9 mouse cellular contexts compared by ENCODE assay signal in the genomic region with DNA sequence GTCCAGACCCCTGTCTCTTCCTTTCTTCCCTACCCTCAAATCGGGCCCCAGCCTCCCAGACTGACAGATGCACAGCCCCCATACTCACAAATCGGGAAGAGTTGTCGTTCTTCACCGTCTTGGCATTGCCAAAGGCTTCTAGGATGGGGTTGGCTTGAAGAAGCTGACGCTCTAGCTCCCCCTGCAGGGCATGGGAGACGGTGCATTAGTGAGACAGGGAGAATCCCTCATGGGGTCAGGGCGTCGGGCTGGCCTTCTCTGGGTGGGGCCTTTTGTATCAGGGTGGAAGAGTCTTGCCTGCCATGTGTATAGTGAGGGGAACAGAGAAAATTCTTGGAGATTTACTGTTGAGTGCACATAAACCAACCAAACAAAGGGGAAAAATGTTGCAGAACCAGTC. TPM values are rescaled to one million over a fixed set of nuclear protein-coding genes. Genes with fewer than 3 reads are reported as not detected.
DNase-seq lines count a peak whose midpoint lies in the region; ATAC-seq and TF ChIP-seq lines count a peak whose summit lies in the region.
"Had no signal": no experiment of that assay in that cellular context is flagged by ENCODE, and none has a peak within 500 bp of the region (broad histone marks: within the 10 kb centered on the region; RNA-seq: fewer than 3 reads in every experiment).

No protein-coding gene starts in this region.

- TF ChIP-seq CTCF in left cerebral cortex, adult 2 months (IDR thresholded peaks at IDR 0.05): peak; percentile 77
- TF ChIP-seq CTCF in G1E (IDR thresholded peaks at IDR 0.05; ENCODE audit: low read depth, low read length): peak; percentile 79

- H3K9me3 ChIP-seq in G1E (replicated peaks): no peaks in the 10 kb centered on the region
- no peaks in the 10 kb centered on the region for H3K9me3 ChIP-seq in embryonic facial prominence, embryonic 10.5 days
- no peaks in the 10 kb centered on the region for H3K9me3 ChIP-seq in limb, embryonic 10.5 days (replicated peaks)
- H3K9me3 ChIP-seq: hindbrain, embryonic 15.5 days had no signal

- no peak for ATAC-seq in G1E (ENCODE audit: extremely low read depth, insufficient number of reproducible peaks, low FRiP score, poor library complexity, severe bottlenecking)

- peaks cover 2% of the 10 kb centered on the region; the same call in 1 of the 2 replicates for H3K27me3 ChIP-seq in G1E (ENCODE audit: insufficient read depth, low read length)
- H3K27me3 ChIP-seq in embryonic facial prominence, embryonic 10.5 days (replicated peaks; ENCODE audit: low read depth, poor library complexity, severe bottlenecking): no peaks in the 10 kb centered on the region
- no peaks in the 10 kb centered on the region for H3K27me3 ChIP-seq in limb, embryonic 10.5 days (ENCODE audit: low read depth, poor library complexity, severe bottlenecking)
- H3K27me3 ChIP-seq: hindbrain, embryonic 15.5 days had no signal

- no peak for DNase-seq in left cerebral cortex, adult 2 months (ENCODE audit: extremely low spot score in 1 of 2, low spot score in 2 of 2)
- no peak for DNase-seq in left cerebral cortex, postnatal 36 days (ENCODE audit: low spot score in 2 of 2)
- DNase-seq in G1E (ENCODE audit: low spot score): peak; percentile 50
- peak; percentile 23 for DNase-seq in adrenal gland, adult 8-10 months
- DNase-seq in embryonic facial prominence, embryonic 10.5 days (ENCODE audit: low spot score): peak; percentile 67
- DNase-seq in limb, embryonic 10.5 days (ENCODE audit: low spot score): peak; percentile 55
- peak; percentile 29 for DNase-seq in spleen, adult 12 weeks (ENCODE audit: low spot score)
- DNase-seq in frontal cortex, postnatal 10 days (ENCODE audit: low spot score in 2 of 2): no peak

- no peaks in the 10 kb centered on the region for H3K36me3 ChIP-seq in G1E (replicated peaks)
- H3K36me3 ChIP-seq in embryonic facial prominence, embryonic 10.5 days (replicated peaks): no peaks in the 10 kb centered on the region
- H3K36me3 ChIP-seq in limb, embryonic 10.5 days: no peaks in the 10 kb centered on the region
- H3K36me3 ChIP-seq: hindbrain, embryonic 15.5 days had no signal

- no peak overlapping the region for H3K27ac ChIP-seq in left cerebral cortex, adult 2 months
- no peak overlapping the region for H3K27ac ChIP-seq in embryonic facial prominence, embryonic 10.5 days (replicated peaks)
- H3K27ac ChIP-seq in limb, embryonic 10.5 days: no peak overlapping the region
- H3K27ac ChIP-seq: hindbrain, embryonic 15.5 days had no signal

- no peaks in the 10 kb centered on the region for H3K4me1 ChIP-seq in G1E (ENCODE audit: insufficient read depth, low read depth, low read length)
- H3K4me1 ChIP-seq in embryonic facial prominence, embryonic 10.5 days: peaks cover 3% of the 10 kb centered on the region; the same call in 1 of the 2 replicates
- no peaks in the 10 kb centered on the region for H3K4me1 ChIP-seq in limb, embryonic 10.5 days
- H3K4me1 ChIP-seq: hindbrain, embryonic 15.5 days had no signal

- no peak overlapping the region for H3K4me3 ChIP-seq in left cerebral cortex, adult 2 months
- no peak overlapping the region for H3K4me3 ChIP-seq in G1E (ENCODE audit: low read depth, low read length)
- no peak overlapping the region for H3K4me3 ChIP-seq in embryonic facial prominence, embryonic 10.5 days
- no peak overlapping the region for H3K4me3 ChIP-seq in limb, embryonic 10.5 days
- H3K4me3 ChIP-seq: hindbrain, embryonic 15.5 days had no signal

- WGBS in embryonic facial prominence, embryonic 10.5 days: 14% methylated on average over 8 of the region's 8 CpGs
- WGBS in limb, embryonic 10.5 days: 19% methylated on average over 8 of the region's 8 CpGs

- intact Hi-C loops in left cerebral cortex, adult 2 months (cut with DNase I): loop anchor here (5.0 kb wide), 1 partner anchor 153 kb away; no protein-coding TSS in a partner anchor
- intact Hi-C loops in left cerebral cortex, postnatal 36 days (cut with DNase I): no loop called here

RNA-seq across cellular contexts. Expression of a gene that starts 15.1 kb away (rescaled TPM):
- 10 to 100 TPM; 21.1 to 21.4 TPM for total RNA-seq in left cerebral cortex, adult 2 months (2021)
- total RNA-seq in left cerebral cortex, postnatal 36 days (2021): 10 to 100 TPM; 17.7 to 20.6 TPM
- total RNA-seq in G1E (2014; fragmentation: Nextera tagmentation) (not detected in 2 replicates), G1E (2017) (not detected in 2 replicates)
- not detected in 2 replicates for polyA plus RNA-seq in G1E (2012)
- total RNA-seq in adrenal gland, adult 8-10 months (2022): 10 to 100 TPM in 1 of 4 experiments, 1 to 10 TPM in 3; 7.3 to 16.5 (median 8.4) TPM
- 2.7 and 4.3 TPM in 2 replicates for polyA plus RNA-seq in embryonic facial prominence, embryonic 10.5 days (2016; fragmentation: Nextera tagmentation; extraction: Ambion mirVana)
- polyA plus RNA-seq in limb, embryonic 10.5 days (2016; fragmentation: Nextera tagmentation; extraction: Ambion mirVana): 0.63 and 1.8 TPM in 2 replicates

RNA-seq across cellular contexts. Expression of a gene that starts 53.0 kb away (rescaled TPM):
- total RNA-seq in left cerebral cortex, adult 2 months (2021): not detected
- not detected for total RNA-seq in left cerebral cortex, postnatal 36 days (2021)
- total RNA-seq in G1E (2014; fragmentation: Nextera tagmentation) (not detected in 2 replicates), G1E (2017) (not detected in 2 replicates)
- polyA plus RNA-seq in G1E (2012): not detected in 2 replicates
- total RNA-seq in adrenal gland, adult 8-10 months (2022): not detected
- polyA plus RNA-seq in embryonic facial prominence, embryonic 10.5 days (2016; fragmentation: Nextera tagmentation; extraction: Ambion mirVana): not detected in 2 replicates
- not detected in 2 replicates for polyA plus RNA-seq in limb, embryonic 10.5 days (2016; fragmentation: Nextera tagmentation; extraction: Ambion mirVana)
- polyA plus RNA-seq: hindbrain, embryonic 15.5 days had no signal

Comparison
In these comparisons a context has a peak if more than half of its experiments do, and no peak if none do; other contexts are left out.
1. DNase-seq: peak in G1E (single experiment), adrenal gland, adult 8-10 months (single experiment), embryonic facial prominence, embryonic 10.5 days (single experiment), limb, embryonic 10.5 days (single experiment) and spleen, adult 12 weeks (single experiment); none in left cerebral cortex, adult 2 months (0 of 2), left cerebral cortex, postnatal 36 days (0 of 2) and frontal cortex, postnatal 10 days (0 of 2).
2. RNA of a gene that starts 15.1 kb away (total RNA-seq): 21.1 to 21.4 TPM in left cerebral cortex, adult 2 months, 17.7 to 20.6 TPM in left cerebral cortex, postnatal 36 days and 7.3 to 16.5 TPM in adrenal gland, adult 8-10 months; not detected in G1E; every median in the first group is over 4 times any median in the second.